Mouse (Mus musculus): Measurements from ENCODE around the gene Lce1b. TPM values are rescaled to one million over a fixed set of nuclear protein-coding genes. Genes with fewer than 3 reads are reported as not detected.
"Not testable (repeated sequence)": the region's sequence is repeated elsewhere in the genome, so short reads cannot be mapped to it uniquely, and the experiment has no call there.

The Lce1b gene
- not detected in 2 replicates for polyA plus RNA-seq (2014; fragmentation: Nextera tagmentation; extraction: Ambion mirVana)

DNA sequence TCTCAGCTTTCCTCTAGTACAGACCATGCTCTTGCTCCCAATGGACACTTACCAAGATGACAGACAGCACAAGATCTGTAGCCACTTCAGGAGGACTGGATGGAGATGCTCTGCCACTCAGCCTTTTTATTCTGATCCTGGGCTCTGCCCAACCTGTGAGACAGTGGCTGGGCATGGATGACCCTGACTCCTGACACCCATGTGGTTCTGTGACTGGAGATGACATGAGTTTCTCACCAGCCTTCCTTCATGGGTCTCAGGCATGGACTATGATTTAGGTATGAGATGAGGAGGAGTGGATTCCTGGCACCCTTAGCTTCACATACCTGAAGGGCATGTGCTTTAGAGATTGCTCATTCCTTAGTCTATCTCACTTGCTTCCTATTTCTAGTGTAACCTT is at the start of gene Lce1b:
Gene Lce1b (minus strand): TSS at position 101 of the 400 bp plus-strand sequence.
- Histone ChIP-seq H3K9ac (ENCODE audit: low read depth, low read length) (no peak within 1 kb of the TSS), H3K27me3 (ENCODE audit: control insufficient read depth, insufficient read depth, low read length) (no peaks in the 10 kb centered on the region), H3K4me1 (ENCODE audit: control insufficient read depth, insufficient read depth, low read length) (no peaks in the 10 kb centered on the region), H3K4me2 (no peak within 1 kb of the TSS), H3K9me3 (replicated peaks; ENCODE audit: control insufficient read depth, low read length) (no peaks in the 10 kb centered on the region), H3K27ac (ENCODE audit: low read depth, low read length) (no peak within 1 kb of the TSS), H3K36me3 (ENCODE audit: control insufficient read depth, insufficient read depth, low read length) (no peaks in the 10 kb centered on the region), H3K4me3 (ENCODE audit: low read depth, low read length) (no peak within 1 kb of the TSS)
- ATAC-seq (replicated peaks; ENCODE audit: insufficient number of reproducible peaks, low FRiP score, low TSS enrichment): no peak

DNA sequence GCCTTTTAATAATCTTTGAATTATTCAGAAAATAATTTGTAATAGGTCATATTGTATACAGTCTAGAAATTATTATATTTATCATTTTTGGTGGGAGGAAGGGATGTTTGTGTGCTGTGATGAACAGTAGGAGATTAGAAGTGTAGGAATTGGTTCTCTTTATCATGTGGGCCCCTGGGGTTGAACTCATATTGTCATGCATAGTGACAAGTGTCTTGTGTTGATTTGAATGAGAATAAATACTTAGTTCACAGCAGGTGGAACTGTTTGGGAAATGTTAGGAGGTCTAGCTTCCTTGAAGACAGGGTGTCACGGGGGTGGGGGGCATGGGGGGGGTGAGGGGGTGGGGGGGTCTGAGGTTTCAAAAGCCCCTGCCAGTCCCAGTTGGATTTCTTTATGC is 37.9 kb upstream of the Lce1b start:
- Histone ChIP-seq H3K9me3 (replicated peaks; ENCODE audit: control insufficient read depth, low read length) (no peaks in the 10 kb centered on the region), H3K36me3 (ENCODE audit: control insufficient read depth, insufficient read depth, low read length) (no peaks in the 10 kb centered on the region), H3K9ac (ENCODE audit: low read depth, low read length) (no peak overlapping the region), H3K4me1 (ENCODE audit: control insufficient read depth, insufficient read depth, low read length) (no peaks in the 10 kb centered on the region), H3K4me2 (no peak overlapping the region), H3K27ac (ENCODE audit: low read depth, low read length) (no peak overlapping the region), H3K27me3 (ENCODE audit: control insufficient read depth, insufficient read depth, low read length) (no peaks in the 10 kb centered on the region), H3K4me3 (ENCODE audit: low read depth, low read length) (no peak overlapping the region)
- WGBS (ENCODE audit: insufficient replicate concordance): 33% methylated on average over 1 of the region's 1 CpGs
- no peak for ATAC-seq (replicated peaks; ENCODE audit: insufficient number of reproducible peaks, low FRiP score, low TSS enrichment)

DNA sequence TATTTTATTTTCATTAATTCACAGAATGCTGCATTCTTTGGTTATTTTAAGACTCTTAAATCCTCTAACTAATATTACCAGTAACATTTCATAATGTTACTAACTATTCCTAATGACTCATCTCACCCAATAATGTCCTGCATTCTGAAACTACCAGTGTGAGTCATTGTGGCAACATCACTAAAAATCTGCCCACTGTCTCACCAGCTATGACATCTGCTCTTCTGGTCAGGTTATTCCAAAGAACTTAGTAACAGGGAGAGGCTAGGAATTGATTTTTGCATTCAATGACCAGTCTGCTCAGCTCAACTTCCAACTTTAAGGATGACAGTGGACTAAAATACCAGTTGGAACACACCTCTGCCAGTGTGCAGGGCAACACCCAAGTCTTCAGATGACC is 35.0 kb upstream of the Lce1b start:
- no peak overlapping the region for H3K4me3 ChIP-seq (ENCODE audit: low read depth, low read length)
- no peaks in the 10 kb centered on the region for H3K27me3 ChIP-seq (ENCODE audit: control insufficient read depth, insufficient read depth, low read length)
- no peaks in the 10 kb centered on the region for H3K4me1 ChIP-seq (ENCODE audit: control insufficient read depth, insufficient read depth, low read length)
- no peaks in the 10 kb centered on the region for H3K9me3 ChIP-seq (replicated peaks; ENCODE audit: control insufficient read depth, low read length)
- H3K36me3 ChIP-seq (ENCODE audit: control insufficient read depth, insufficient read depth, low read length): no peaks in the 10 kb centered on the region
- no peak overlapping the region for H3K4me2 ChIP-seq
- no peak for ATAC-seq (replicated peaks; ENCODE audit: insufficient number of reproducible peaks, low FRiP score, low TSS enrichment)
- no peak overlapping the region for H3K27ac ChIP-seq (ENCODE audit: low read depth, low read length)
- H3K9ac ChIP-seq (ENCODE audit: low read depth, low read length): no peak overlapping the region

DNA sequence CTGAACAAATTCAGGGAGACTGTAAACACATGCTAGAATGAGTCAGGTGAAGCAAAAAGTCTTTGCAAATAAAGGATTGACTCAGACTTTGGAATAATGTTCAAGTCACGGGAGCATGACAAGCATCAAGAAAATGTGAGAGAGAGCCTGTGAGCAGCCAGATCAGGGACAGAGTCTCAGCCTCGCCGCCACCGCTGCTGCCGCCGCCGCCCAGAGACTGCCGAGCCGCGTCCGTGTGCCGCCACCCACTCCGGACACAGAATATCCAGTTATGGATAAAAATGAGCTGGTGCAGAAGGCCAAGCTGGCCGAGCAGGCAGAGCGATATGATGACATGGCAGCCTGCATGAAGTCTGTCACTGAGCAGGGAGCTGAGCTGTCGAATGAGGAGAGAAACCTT is 32.4 kb upstream of the Lce1b start:
- H3K36me3 ChIP-seq (ENCODE audit: control insufficient read depth, insufficient read depth, low read length); H3K4me3 ChIP-seq (ENCODE audit: low read depth, low read length); H3K4me1 ChIP-seq (ENCODE audit: control insufficient read depth, insufficient read depth, low read length); H3K9ac ChIP-seq (ENCODE audit: low read depth, low read length); H3K4me2 ChIP-seq; H3K27me3 ChIP-seq (ENCODE audit: control insufficient read depth, insufficient read depth, low read length); ATAC-seq (replicated peaks; ENCODE audit: insufficient number of reproducible peaks, low FRiP score, low TSS enrichment); H3K9me3 ChIP-seq (replicated peaks; ENCODE audit: control insufficient read depth, low read length); H3K27ac ChIP-seq (ENCODE audit: low read depth, low read length): not testable (repeated sequence)
- WGBS (ENCODE audit: insufficient replicate concordance): 77% methylated on average over 16 of the region's 16 CpGs

DNA sequence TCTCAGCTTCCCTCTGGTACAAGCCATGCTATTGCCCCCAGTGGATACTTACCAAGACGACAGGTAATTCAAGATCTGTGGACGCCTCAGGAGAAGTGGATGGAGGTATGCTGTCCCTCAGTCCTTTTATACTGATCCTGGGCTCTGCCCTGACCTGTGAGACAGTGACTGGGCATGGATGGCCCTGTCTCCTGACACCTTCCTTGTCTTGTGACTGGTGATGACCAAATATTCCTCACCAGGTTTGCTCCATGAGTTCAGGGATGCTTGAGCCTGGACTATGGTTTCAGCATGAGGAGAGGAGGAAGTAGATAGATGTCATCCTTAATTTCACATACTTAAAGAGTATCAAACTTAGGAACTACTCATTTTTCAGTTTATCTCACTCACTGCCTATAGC is 30.4 kb upstream of the Lce1b start, which contains the start of gene Lce1d:
Gene Lce1d (minus strand): TSS at position 101 of the 400 bp plus-strand sequence.
- no peaks in the 10 kb centered on the region for H3K4me1 ChIP-seq (ENCODE audit: control insufficient read depth, insufficient read depth, low read length)
- ATAC-seq (replicated peaks; ENCODE audit: insufficient number of reproducible peaks, low FRiP score, low TSS enrichment): no peak
- no peak within 1 kb of the TSS for H3K9ac ChIP-seq (ENCODE audit: low read depth, low read length)
- 59% methylated on average over 2 of the region's 2 CpGs for WGBS (ENCODE audit: insufficient replicate concordance)
- no peak within 1 kb of the TSS for H3K27ac ChIP-seq (ENCODE audit: low read depth, low read length)
- H3K4me3 ChIP-seq (ENCODE audit: low read depth, low read length): no peak within 1 kb of the TSS
- H3K27me3 ChIP-seq (ENCODE audit: control insufficient read depth, insufficient read depth, low read length): no peaks in the 10 kb centered on the region
- H3K36me3 ChIP-seq (ENCODE audit: control insufficient read depth, insufficient read depth, low read length): no peaks in the 10 kb centered on the region
- no peak within 1 kb of the TSS for H3K4me2 ChIP-seq
- no peaks in the 10 kb centered on the region for H3K9me3 ChIP-seq (replicated peaks; ENCODE audit: control insufficient read depth, low read length)

DNA sequence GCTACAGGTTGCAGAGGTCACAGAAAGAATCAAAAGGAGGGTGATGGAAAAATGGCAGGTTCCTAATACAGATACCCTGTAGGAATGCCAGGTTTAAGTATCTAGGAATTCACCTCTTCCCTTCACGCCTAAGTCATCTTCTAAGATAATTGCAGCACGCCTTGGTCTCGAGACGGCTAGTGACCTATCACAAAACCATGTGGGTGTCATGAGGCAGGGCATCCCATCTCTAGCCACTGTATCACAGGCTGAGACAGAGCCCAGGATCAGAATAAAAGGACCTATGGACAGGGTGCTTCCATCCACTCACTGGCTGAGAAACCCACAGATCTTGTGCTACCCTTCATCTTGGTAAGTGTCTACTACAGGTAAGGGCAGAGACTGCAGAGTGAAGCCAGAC is 22.2 kb upstream of the Lce1b start, which contains the start of gene Lce1c:
Gene Lce1c (plus strand): TSS at position 301 of the 400 bp plus-strand sequence.
- no peak for ATAC-seq (replicated peaks; ENCODE audit: insufficient number of reproducible peaks, low FRiP score, low TSS enrichment)

DNA sequence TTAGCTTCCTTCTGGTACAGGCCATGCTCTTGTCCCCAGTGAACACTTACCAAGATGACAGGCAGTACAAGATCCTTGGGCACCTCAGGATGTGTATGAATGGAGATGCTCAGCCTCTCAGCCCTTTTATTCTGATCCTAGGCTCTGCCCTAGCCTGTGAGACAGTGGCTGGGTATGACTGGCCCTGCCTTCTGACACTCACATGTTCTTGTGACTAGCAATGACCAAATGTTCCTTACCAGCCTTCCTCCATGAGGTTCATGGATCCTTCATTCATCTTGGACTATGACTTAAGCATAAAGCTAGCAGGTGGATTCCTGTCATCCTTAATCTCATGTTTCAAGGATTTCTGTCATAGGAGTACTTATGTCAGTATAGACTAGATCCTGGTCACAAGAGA is 13.5 kb upstream of the Lce1b start, which contains the start of gene Lce1a2:
Gene Lce1a2 (minus strand): TSS at position 101 of the 400 bp plus-strand sequence.
- Histone ChIP-seq H3K4me1 (ENCODE audit: control insufficient read depth, insufficient read depth, low read length) (no peaks in the 10 kb centered on the region), H3K4me2 (no peak within 1 kb of the TSS), H3K9me3 (replicated peaks; ENCODE audit: control insufficient read depth, low read length) (no peaks in the 10 kb centered on the region), H3K4me3 (ENCODE audit: low read depth, low read length) (no peak within 1 kb of the TSS), H3K36me3 (ENCODE audit: control insufficient read depth, insufficient read depth, low read length) (no peaks in the 10 kb centered on the region), H3K27ac (ENCODE audit: low read depth, low read length) (no peak within 1 kb of the TSS), H3K9ac (ENCODE audit: low read depth, low read length) (no peak within 1 kb of the TSS), H3K27me3 (ENCODE audit: control insufficient read depth, insufficient read depth, low read length) (no peaks in the 10 kb centered on the region)
- ATAC-seq (replicated peaks; ENCODE audit: insufficient number of reproducible peaks, low FRiP score, low TSS enrichment): no peak

More for the DNA sequence above, 22.2 kb upstream of the Lce1b start, which contains the start of gene Lce1c:
- Histone ChIP-seq H3K4me2 (no peak within 1 kb of the TSS), H3K27me3 (ENCODE audit: control insufficient read depth, insufficient read depth, low read length) (no peaks in the 10 kb centered on the region), H3K4me3 (ENCODE audit: low read depth, low read length) (no peak within 1 kb of the TSS), H3K9ac (ENCODE audit: low read depth, low read length) (no peak within 1 kb of the TSS), H3K4me1 (ENCODE audit: control insufficient read depth, insufficient read depth, low read length) (no peaks in the 10 kb centered on the region), H3K36me3 (ENCODE audit: control insufficient read depth, insufficient read depth, low read length) (no peaks in the 10 kb centered on the region), H3K9me3 (replicated peaks; ENCODE audit: control insufficient read depth, low read length) (no peaks in the 10 kb centered on the region), H3K27ac (ENCODE audit: low read depth, low read length) (no peak within 1 kb of the TSS)
- WGBS (ENCODE audit: insufficient replicate concordance): 80% methylated on average over 4 of the region's 4 CpGs

DNA sequence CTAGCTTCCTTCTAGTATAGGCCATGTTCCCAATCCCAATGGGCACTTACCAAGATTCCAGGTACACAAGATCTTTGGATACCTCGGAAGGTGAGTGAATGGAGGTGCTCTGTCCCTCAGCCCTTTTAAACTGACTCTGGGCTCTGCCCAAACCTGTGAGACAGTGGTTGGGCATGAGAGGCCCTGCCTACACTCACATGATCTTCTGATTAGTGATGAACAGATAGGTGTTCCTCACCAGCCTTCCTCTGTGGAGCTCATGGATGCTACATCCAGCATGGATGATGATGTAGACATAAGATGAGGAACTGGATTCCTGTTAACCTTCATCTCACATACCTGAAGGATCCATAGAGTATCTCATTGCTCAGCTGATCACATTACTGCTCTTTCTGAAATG is 8.5 kb downstream of the Lce1b start, which contains the start of gene Lce1a1:
Gene Lce1a1 (minus strand): TSS at position 101 of the 400 bp plus-strand sequence.
- H3K9ac ChIP-seq (ENCODE audit: low read depth, low read length): no peak within 1 kb of the TSS
- WGBS (ENCODE audit: insufficient replicate concordance): 79% methylated on average over 1 of the region's 1 CpGs

DNA sequence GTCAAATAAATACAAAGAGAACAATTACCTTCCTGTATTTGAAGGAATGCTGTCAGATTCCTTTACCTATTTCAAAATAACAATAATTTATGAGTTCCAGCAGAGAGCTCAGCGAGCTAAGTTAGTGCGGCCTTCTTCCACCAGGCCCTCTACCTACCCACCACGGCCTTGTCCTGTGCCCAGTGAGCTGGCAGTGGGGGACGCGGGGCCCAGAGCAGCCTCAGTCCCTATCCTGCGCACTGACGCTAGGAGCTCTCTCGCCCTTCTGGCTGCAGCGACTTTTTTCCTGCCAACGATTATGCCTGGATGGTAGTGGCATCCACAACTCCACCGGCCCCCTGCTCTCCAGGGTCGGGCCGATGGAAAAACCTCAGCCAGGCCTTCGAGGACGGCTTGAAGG is 16.9 kb downstream of the Lce1b start:
- H3K9ac ChIP-seq (ENCODE audit: low read depth, low read length): no peak overlapping the region
- H3K4me1 ChIP-seq (ENCODE audit: control insufficient read depth, insufficient read depth, low read length): no peaks in the 10 kb centered on the region
- no peaks in the 10 kb centered on the region for H3K36me3 ChIP-seq (ENCODE audit: control insufficient read depth, insufficient read depth, low read length)
- H3K27me3 ChIP-seq (ENCODE audit: control insufficient read depth, insufficient read depth, low read length): no peaks in the 10 kb centered on the region
- ATAC-seq (replicated peaks; ENCODE audit: insufficient number of reproducible peaks, low FRiP score, low TSS enrichment): no peak
- H3K27ac ChIP-seq (ENCODE audit: low read depth, low read length): no peak overlapping the region
- 87% methylated on average over 15 of the region's 15 CpGs for WGBS (ENCODE audit: insufficient replicate concordance)
- no peak overlapping the region for H3K4me3 ChIP-seq (ENCODE audit: low read depth, low read length)
- H3K9me3 ChIP-seq (replicated peaks; ENCODE audit: control insufficient read depth, low read length): no peaks in the 10 kb centered on the region
- H3K4me2 ChIP-seq: no peak overlapping the region

More for the DNA sequence above, 8.5 kb downstream of the Lce1b start, which contains the start of gene Lce1a1:
- no peaks in the 10 kb centered on the region for H3K27me3 ChIP-seq (ENCODE audit: control insufficient read depth, insufficient read depth, low read length)
- H3K4me2 ChIP-seq: no peak within 1 kb of the TSS
- no peak within 1 kb of the TSS for H3K4me3 ChIP-seq (ENCODE audit: low read depth, low read length)
- H3K27ac ChIP-seq (ENCODE audit: low read depth, low read length): no peak within 1 kb of the TSS
- ATAC-seq (replicated peaks; ENCODE audit: insufficient number of reproducible peaks, low FRiP score, low TSS enrichment): no peak
- H3K9me3 ChIP-seq (replicated peaks; ENCODE audit: control insufficient read depth, low read length): no peaks in the 10 kb centered on the region
- no peaks in the 10 kb centered on the region for H3K4me1 ChIP-seq (ENCODE audit: control insufficient read depth, insufficient read depth, low read length)
- H3K36me3 ChIP-seq (ENCODE audit: control insufficient read depth, insufficient read depth, low read length): no peaks in the 10 kb centered on the region
